Mouse (Mus musculus): ENCODE measurements at regions not wholly inside any gene's neighbourhood (a gene's known extent, or its start where the extent isn't known, plus 50 kb on each side); places are given as distances from the start of the nearest gene placed in this dataset.

GRCm38 (mm10) chr7:129781756-129782155 is 190.1 kb downstream of the Wdr11 start:
- TF ChIP-seq CTCF (IDR thresholded peaks at IDR 0.05; ENCODE audit: borderline replicate concordance, extremely low read depth, insufficient read depth, insufficient read length): no peak
- no peak for TF ChIP-seq POLR2A (IDR thresholded peaks at IDR 0.05; ENCODE audit: borderline replicate concordance, extremely low read depth, insufficient read depth, insufficient read length, poor library complexity, severe bottlenecking)
